Mouse (Mus musculus): ENCODE results near the gene Neurl1b. TPM values are rescaled to one million over a fixed set of nuclear protein-coding genes. Genes with fewer than 3 reads are reported as not detected.

The Neurl1b gene
- polyA plus RNA-seq, 1 experiment from 2014 or later: 0.49 TPM

GRCm38 (mm10) chr17:26382176-26382575 lies 32.5 kb upstream of the Neurl1b start:
- Histone ChIP-seq H3K27ac (replicated peaks) (no peak overlapping the region), H3K4me3 (no peak overlapping the region), H3K27me3 (no peaks in the 10 kb centered on the region), H3K9ac (no peak overlapping the region), H3K4me1 (replicated peaks) (peaks cover 17% of the 10 kb centered on the region), H3K36me3 (no peaks in the 10 kb centered on the region), H3K9me3 (no peaks in the 10 kb centered on the region), H3K4me2 (no peak overlapping the region)
- 75% methylated on average over 3 of the region's 3 CpGs for WGBS
- no peak for ATAC-seq (ENCODE audit: low read depth)

- ATAC-seq (ENCODE audit: low read depth): no peak
- Histone ChIP-seq H3K4me3 (no peak overlapping the region), H3K9me3 (no peaks in the 10 kb centered on the region), H3K36me3 (no peaks in the 10 kb centered on the region), H3K4me1 (replicated peaks) (peaks cover 17% of the 10 kb centered on the region), H3K27me3 (no peaks in the 10 kb centered on the region), H3K4me2 (no peak overlapping the region), H3K27ac (replicated peaks) (no peak overlapping the region), H3K9ac (no peak overlapping the region)
- WGBS: 86% methylated on average over 5 of the region's 5 CpGs
Observed at GRCm38 (mm10) chr17:26382687-26383086, 31.9 kb upstream of the Neurl1b start.

DNA sequence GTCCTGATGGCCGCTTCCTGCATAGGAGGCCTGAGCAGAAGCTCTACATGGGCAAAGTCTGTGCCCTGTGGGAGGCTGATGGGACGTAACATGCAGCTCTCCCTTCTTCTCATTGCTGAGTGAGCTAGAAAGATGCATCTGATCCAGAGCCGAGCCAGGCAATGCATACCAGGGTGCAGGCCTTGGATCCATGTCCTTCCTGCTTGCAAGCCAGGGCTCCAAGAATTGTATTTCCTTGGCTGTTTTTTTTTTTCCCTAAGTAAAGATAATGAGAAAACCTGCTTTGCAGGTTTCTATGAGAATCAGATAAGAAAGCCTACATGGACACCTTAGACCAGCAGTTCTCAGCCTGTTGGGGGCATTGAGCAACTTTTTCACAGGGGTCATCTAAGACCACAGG lies 30.5 kb upstream of the Neurl1b start:
- ATAC-seq (ENCODE audit: low read depth): no peak
- no peak overlapping the region for H3K9ac ChIP-seq
- no peaks in the 10 kb centered on the region for H3K27me3 ChIP-seq
- WGBS: 90% methylated on average over 3 of the region's 3 CpGs
- peaks cover 17% of the 10 kb centered on the region for H3K4me1 ChIP-seq (replicated peaks)
- no peaks in the 10 kb centered on the region for H3K9me3 ChIP-seq
- no peak overlapping the region for H3K4me3 ChIP-seq
- no peak overlapping the region for H3K27ac ChIP-seq (replicated peaks)
- no peak overlapping the region for H3K4me2 ChIP-seq
- H3K36me3 ChIP-seq: no peaks in the 10 kb centered on the region

- no peak overlapping the region for H3K4me3 ChIP-seq
Observed at GRCm38 (mm10) chr17:26385252-26386130, 29.1 kb upstream of the Neurl1b start.

DNA sequence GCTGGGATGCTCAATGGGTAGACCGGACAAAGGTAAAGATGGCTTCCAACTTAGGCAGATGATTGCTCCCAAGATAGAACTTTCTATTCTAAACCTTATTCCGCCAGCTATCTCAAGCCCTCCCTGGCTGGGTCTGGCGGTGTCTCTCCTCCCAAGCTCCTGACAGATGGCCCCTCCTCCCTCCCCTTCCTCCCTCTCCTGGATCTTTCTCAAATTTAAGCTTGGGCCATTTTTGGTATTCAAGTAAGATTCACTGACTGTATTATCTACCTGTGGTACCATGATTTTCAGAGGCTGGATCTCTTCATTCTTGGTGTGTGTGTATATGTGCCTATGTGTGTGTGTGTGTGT lies 28.5 kb upstream of the Neurl1b start:
- no peak overlapping the region for H3K4me2 ChIP-seq
- ATAC-seq (ENCODE audit: low read depth): no peak
- H3K27me3 ChIP-seq: no peaks in the 10 kb centered on the region
- H3K27ac ChIP-seq (replicated peaks): no peak overlapping the region
- WGBS: 94% methylated on average over 3 of the region's 3 CpGs
- no peak overlapping the region for H3K9ac ChIP-seq
- no peaks in the 10 kb centered on the region for H3K36me3 ChIP-seq
- peaks cover 11% of the 10 kb centered on the region for H3K4me1 ChIP-seq (replicated peaks)
- no peaks in the 10 kb centered on the region for H3K9me3 ChIP-seq
- H3K4me3 ChIP-seq: no peak overlapping the region

More at GRCm38 (mm10) chr17:26385252-26386130, 29.1 kb upstream of the Neurl1b start:
- Histone ChIP-seq H3K9ac (no peak overlapping the region), H3K4me2 (no peak overlapping the region), H3K36me3 (no peaks in the 10 kb centered on the region), H3K4me1 (replicated peaks) (peaks cover 17% of the 10 kb centered on the region), H3K27ac (replicated peaks) (no peak overlapping the region), H3K27me3 (no peaks in the 10 kb centered on the region), H3K9me3 (no peaks in the 10 kb centered on the region)
- 91% methylated on average over 11 of the region's 11 CpGs for WGBS
- no peak for ATAC-seq (ENCODE audit: low read depth)

- Histone ChIP-seq H3K4me1 (replicated peaks) (no peaks in the 10 kb centered on the region), H3K27ac (replicated peaks) (no peak overlapping the region), H3K4me2 (no peak overlapping the region), H3K4me3 (no peak overlapping the region), H3K27me3 (no peaks in the 10 kb centered on the region), H3K9me3 (no peaks in the 10 kb centered on the region), H3K9ac (no peak overlapping the region), H3K36me3 (no peaks in the 10 kb centered on the region)
- no peak for ATAC-seq (ENCODE audit: low read depth)
- 69% methylated on average over 3 of the region's 3 CpGs for WGBS
Observed at GRCm38 (mm10) chr17:26388106-26388505, 26.5 kb upstream of the Neurl1b start.

GRCm38 (mm10) chr17:26389241-26389640 lies 25.4 kb upstream of the Neurl1b start:
- H3K4me2 ChIP-seq: no peak overlapping the region
- H3K9me3 ChIP-seq: no peaks in the 10 kb centered on the region
- no peaks in the 10 kb centered on the region for H3K36me3 ChIP-seq
- no peak overlapping the region for H3K9ac ChIP-seq
- no peak for ATAC-seq (ENCODE audit: low read depth)
- 90% methylated on average over 9 of the region's 9 CpGs for WGBS
- H3K4me1 ChIP-seq (replicated peaks): no peaks in the 10 kb centered on the region
- H3K27me3 ChIP-seq: no peaks in the 10 kb centered on the region
- H3K4me3 ChIP-seq: no peak overlapping the region
- no peak overlapping the region for H3K27ac ChIP-seq (replicated peaks)

- no peaks in the 10 kb centered on the region for H3K9me3 ChIP-seq
- H3K27ac ChIP-seq (replicated peaks): no peak overlapping the region
- no peaks in the 10 kb centered on the region for H3K36me3 ChIP-seq
- no peaks in the 10 kb centered on the region for H3K4me1 ChIP-seq (replicated peaks)
- no peak for ATAC-seq (ENCODE audit: low read depth)
- no peak overlapping the region for H3K4me2 ChIP-seq
- WGBS: 75% methylated on average over 5 of the region's 5 CpGs
- H3K4me3 ChIP-seq: no peak overlapping the region
- no peak overlapping the region for H3K9ac ChIP-seq
- H3K27me3 ChIP-seq: no peaks in the 10 kb centered on the region
Observed at GRCm38 (mm10) chr17:26390666-26391065, 24.0 kb upstream of the Neurl1b start.

DNA sequence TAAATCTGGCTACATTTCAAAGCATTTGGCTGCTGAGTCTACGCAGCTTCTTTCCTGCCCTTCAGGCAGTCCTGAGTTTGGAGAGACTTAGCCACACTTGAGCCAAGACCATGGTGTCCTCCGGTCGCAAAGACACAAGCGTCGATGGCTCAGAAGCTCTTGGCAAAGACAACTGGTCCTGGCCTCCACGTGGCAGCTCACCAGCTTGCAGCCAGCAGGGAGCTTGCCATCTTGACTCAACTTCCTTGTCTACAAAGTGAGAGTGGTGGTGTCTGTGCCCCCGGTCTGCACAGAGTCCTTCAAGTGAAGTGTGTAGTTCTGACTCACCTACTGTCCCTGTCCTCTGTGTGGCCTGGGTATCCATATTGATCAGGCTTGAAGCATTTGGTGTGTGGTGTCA lies 22.3 kb upstream of the Neurl1b start:
- Histone ChIP-seq H3K4me1 (replicated peaks) (no peaks in the 10 kb centered on the region), H3K4me2 (no peak overlapping the region), H3K9ac (no peak overlapping the region), H3K36me3 (no peaks in the 10 kb centered on the region), H3K27me3 (no peaks in the 10 kb centered on the region), H3K4me3 (no peak overlapping the region), H3K9me3 (no peaks in the 10 kb centered on the region), H3K27ac (replicated peaks) (no peak overlapping the region)
- WGBS: 88% methylated on average over 7 of the region's 7 CpGs
- no peak for ATAC-seq (ENCODE audit: low read depth)

DNA sequence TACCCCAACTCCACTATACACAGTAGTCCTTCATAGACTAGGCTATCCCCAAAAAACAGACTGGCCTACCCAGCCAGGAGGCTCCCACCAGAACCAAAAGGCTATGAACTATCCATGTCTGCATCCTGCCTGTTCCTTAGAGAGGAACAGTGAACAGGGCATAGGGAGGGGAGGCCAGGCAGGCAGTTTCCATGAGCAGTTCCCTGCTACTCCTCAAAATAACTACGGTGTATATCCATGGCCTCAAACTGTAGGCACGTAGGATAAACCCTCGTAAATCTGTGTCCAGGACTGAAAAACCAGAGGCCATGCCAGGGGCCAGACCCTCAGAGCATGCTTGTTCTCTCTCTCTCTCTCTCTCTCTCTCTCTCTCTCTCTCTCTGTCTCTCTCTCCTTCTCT lies 17.9 kb upstream of the Neurl1b start:
- Histone ChIP-seq H3K4me1 (replicated peaks) (no peaks in the 10 kb centered on the region), H3K9me3 (no peaks in the 10 kb centered on the region), H3K27ac (replicated peaks) (no peak overlapping the region), H3K36me3 (no peaks in the 10 kb centered on the region), H3K4me2 (no peak overlapping the region), H3K4me3 (no peak overlapping the region), H3K27me3 (no peaks in the 10 kb centered on the region), H3K9ac (no peak overlapping the region)
- no peak for ATAC-seq (ENCODE audit: low read depth)
- WGBS: 70% methylated on average over 3 of the region's 3 CpGs

- WGBS: 54% methylated on average over 6 of the region's 6 CpGs
- Histone ChIP-seq H3K4me2 (no peak overlapping the region), H3K9me3 (no peaks in the 10 kb centered on the region)
Observed at GRCm38 (mm10) chr17:26397339-26397738, 17.3 kb upstream of the Neurl1b start.

DNA sequence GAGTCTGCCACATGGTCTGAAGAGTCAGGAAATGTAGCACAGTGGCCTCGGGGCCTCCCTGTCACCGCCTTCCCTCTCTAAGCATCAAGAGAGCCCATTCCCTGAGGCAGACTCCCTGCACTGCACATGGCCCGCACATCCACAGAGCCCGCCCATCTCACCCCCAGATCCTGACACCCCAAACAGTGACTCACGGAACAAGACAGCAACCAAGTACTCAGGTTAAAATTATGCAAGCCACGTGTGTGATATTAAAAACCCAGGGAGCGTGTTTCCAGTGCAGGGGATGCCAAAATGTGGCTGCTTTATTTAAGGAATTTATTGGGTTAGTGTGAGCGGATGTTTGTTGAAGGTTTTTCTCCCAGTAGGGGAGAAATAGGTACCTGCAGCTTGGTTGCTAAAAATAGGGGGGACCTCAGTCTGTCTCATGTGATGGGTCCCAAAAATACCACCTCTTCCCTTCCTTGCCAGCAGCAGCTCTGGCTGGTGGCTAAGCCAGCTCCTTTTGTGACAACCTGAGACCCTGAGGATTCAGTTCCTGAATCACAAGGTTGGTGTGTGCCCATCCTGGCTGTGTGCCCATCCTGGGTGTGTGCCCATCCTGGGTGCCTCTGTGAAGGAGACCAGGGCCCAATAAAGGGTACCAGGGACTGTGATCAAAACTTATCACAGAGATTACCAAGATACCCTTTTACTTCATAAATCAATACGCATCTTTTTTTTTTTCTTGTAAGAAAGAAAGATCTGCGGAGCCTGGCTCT lies 9.1 kb upstream of the Neurl1b start:
- Histone ChIP-seq H3K27ac (replicated peaks) (no peak overlapping the region), H3K9me3 (no peaks in the 10 kb centered on the region), H3K4me2 (no peak overlapping the region), H3K4me3 (no peak overlapping the region), H3K27me3 (peaks cover 6% of the 10 kb centered on the region), H3K36me3 (no peaks in the 10 kb centered on the region), H3K4me1 (replicated peaks) (no peaks in the 10 kb centered on the region), H3K9ac (no peak overlapping the region)
- no peak for ATAC-seq (ENCODE audit: low read depth)
- 78% methylated on average over 10 of the region's 10 CpGs for WGBS

More at GRCm38 (mm10) chr17:26397339-26397738, 17.3 kb upstream of the Neurl1b start:
- Histone ChIP-seq H3K4me1 (replicated peaks) (no peaks in the 10 kb centered on the region), H3K36me3 (no peaks in the 10 kb centered on the region), H3K27ac (replicated peaks) (no peak overlapping the region), H3K27me3 (no peaks in the 10 kb centered on the region), H3K9ac (no peak overlapping the region), H3K4me3 (no peak overlapping the region)
- no peak for ATAC-seq (ENCODE audit: low read depth)
